Mouse (Mus musculus) MEL (cell line): ENCODE results near the gene Afap1l2. TPM values are rescaled to one million over a fixed set of nuclear protein-coding genes. Genes with fewer than 3 reads are reported as not detected.

ENCODE experiments used
- DNase-seq: peaks from one replicate; pipeline ENCODE4 v3.0.0; 2011; ENCODE audit warnings: low read depth, low spot score
- H3K27ac ChIP-seq: 2 replicates; pipeline ENCODE4 v1.5.1; 2012; ENCODE audit warnings: low read depth, mild to moderate bottlenecking, control low read depth, low read length, moderate library complexity; ENCODE audit not compliant: control insufficient read depth
- H3K27me3 ChIP-seq, 2 experiments: fragments of 150-350 bp in 1 of 2; sonication (generic) in 1 of 2; 2 replicates each; pipeline ENCODE4 v1.6.1; 2012; ENCODE audit warnings: low read length in 2 of 2, mild to moderate bottlenecking in 2 of 2, improper control_type of control experiment in 1 of 2, moderate library complexity in 1 of 2; ENCODE audit not compliant: insufficient read depth in 2 of 2, control insufficient read depth in 1 of 2
- H3K36me3 ChIP-seq, 2 experiments: 2 replicates each; pipeline ENCODE4 v1.6.1; 2012 to 2014; ENCODE audit warnings: low read length in 2 of 2, improper control_type of control experiment in 1 of 2, inconsistent platforms in 1 of 2, mild to moderate bottlenecking in 1 of 2; ENCODE audit not compliant: insufficient read depth in 2 of 2, control insufficient read depth in 1 of 2
- H3K4me1 ChIP-seq, 2 experiments: fragments of 150-350 bp in 1 of 2; sonication (generic) in 1 of 2; 2 replicates each; pipeline ENCODE4 v1.6.1; 2012; ENCODE audit warnings: low read length in 2 of 2, improper control_type of control experiment in 1 of 2, mild to moderate bottlenecking in 1 of 2; ENCODE audit not compliant: insufficient read depth in 2 of 2, control insufficient read depth in 1 of 2
- H3K4me3 ChIP-seq, 2 experiments: fragments of 150-350 bp in 1 of 2; sonication (generic) in 1 of 2; 2 replicates each; pipeline ENCODE4 v1.5.1; 2012; ENCODE audit warnings: low read depth in 2 of 2, low read length in 2 of 2, mild to moderate bottlenecking in 2 of 2, moderate library complexity in 2 of 2, control low read depth in 1 of 2, improper control_type of control experiment in 1 of 2; ENCODE audit not compliant: control insufficient read depth in 1 of 2, insufficient read depth in 1 of 2
- H3K79me2 ChIP-seq: 2 replicates; pipeline ENCODE4 v1.6.1; 2012; ENCODE audit warnings: mild to moderate bottlenecking, low read length, moderate library complexity; ENCODE audit not compliant: control insufficient read depth, poor library complexity, insufficient read depth
- H3K9ac ChIP-seq: 2 replicates; pipeline ENCODE4 v1.6.1; 2012; ENCODE audit warnings: low read depth, mild to moderate bottlenecking, control low read depth, low read length, moderate library complexity; ENCODE audit not compliant: control insufficient read depth, poor library complexity, severe bottlenecking
- H3K9me3 ChIP-seq: fragments of 150-350 bp; sonication (generic); replicated peaks from 2 replicates; pipeline ENCODE4 v1.6.1; 2012; ENCODE audit warnings: mild to moderate bottlenecking, low read length, improper control_type of control experiment, moderate library complexity; ENCODE audit not compliant: insufficient read depth
- CHD2 ChIP-seq: IDR thresholded peaks from 2 replicates; pipeline ENCODE4 v1.6.1; 2011; ENCODE audit warnings: low read length, improper control_type of control experiment
- E2F4 ChIP-seq: IDR thresholded peaks from 2 replicates; pipeline ENCODE4 v1.6.1; 2011; ENCODE audit warnings: low read depth, low read length, improper control_type of control experiment, borderline replicate concordance
- GATA1 ChIP-seq: IDR thresholded peaks from 2 replicates; pipeline ENCODE4 v1.6.1; 2011; ENCODE audit warnings: low read depth, low read length, improper control_type of control experiment
- MAX ChIP-seq: IDR thresholded peaks from 2 replicates; pipeline ENCODE4 v1.6.1; 2011; ENCODE audit warnings: low read length, improper control_type of control experiment
- MEF2A ChIP-seq: IDR thresholded peaks from 2 replicates; pipeline ENCODE4 v1.6.1; 2014; ENCODE audit warnings: low read depth, mild to moderate bottlenecking, inconsistent platforms, low read length, improper control_type of control experiment; ENCODE audit not compliant: poor library complexity, insufficient replicate concordance, severe bottlenecking; ENCODE audit errors: extremely low read depth
- MYB ChIP-seq: IDR thresholded peaks from 2 replicates; pipeline ENCODE4 v1.6.1; 2011; ENCODE audit warnings: mild to moderate bottlenecking, low read depth, low read length, improper control_type of control experiment
- MYC ChIP-seq: IDR thresholded peaks from 2 replicates; pipeline ENCODE4 v1.6.1; 2011; ENCODE audit warnings: low read depth, mild to moderate bottlenecking, low read length, improper control_type of control experiment, moderate library complexity
- POLR2AphosphoS2 ChIP-seq: IDR thresholded peaks from 2 replicates; pipeline ENCODE4 v1.6.1; 2011; ENCODE audit warnings: low read length, improper control_type of control experiment
- RAD21 ChIP-seq: IDR thresholded peaks from 2 replicates; pipeline ENCODE4 v1.6.1; 2011; ENCODE audit warnings: mild to moderate bottlenecking, low read depth, low read length, improper control_type of control experiment
- RCOR1 ChIP-seq: IDR thresholded peaks from 2 replicates; pipeline ENCODE4 v1.6.1; 2012; ENCODE audit warnings: low read depth, mild to moderate bottlenecking, inconsistent platforms, low read length, improper control_type of control experiment
- SIN3A ChIP-seq: IDR thresholded peaks from 2 replicates; pipeline ENCODE4 v1.6.1; 2012; ENCODE audit warnings: low read length, improper control_type of control experiment, inconsistent platforms
- SMC3 ChIP-seq: IDR thresholded peaks from 2 replicates; pipeline ENCODE4 v1.6.1; 2011; ENCODE audit warnings: low read depth, low read length, improper control_type of control experiment
- TAL1 ChIP-seq: IDR thresholded peaks from 2 replicates; pipeline ENCODE4 v1.6.1; 2012; ENCODE audit warnings: mild to moderate bottlenecking, inconsistent platforms, low read length, moderate library complexity, mixed read lengths
- TBP ChIP-seq: IDR thresholded peaks from 2 replicates; pipeline ENCODE4 v1.8.0; 2011; ENCODE audit warnings: low read depth, low read length, improper control_type of control experiment
- UBTF ChIP-seq: IDR thresholded peaks from 2 replicates; pipeline ENCODE4 v1.6.1; 2012; ENCODE audit warnings: low read depth, mild to moderate bottlenecking, inconsistent platforms, low read length, improper control_type of control experiment, moderate library complexity, borderline replicate concordance; ENCODE audit not compliant: insufficient read depth
- USF1 ChIP-seq: IDR thresholded peaks from 2 replicates; pipeline ENCODE4 v1.6.1; 2014; ENCODE audit warnings: low read depth, mild to moderate bottlenecking, inconsistent platforms, low read length, improper control_type of control experiment, moderate library complexity
- USF2 ChIP-seq, 2 experiments: IDR thresholded peaks; 2 replicates each; pipeline ENCODE4 v1.6.1; 2011 to 2012; ENCODE audit warnings: improper control_type of control experiment in 2 of 2, low read length in 2 of 2, borderline replicate concordance in 1 of 2, inconsistent platforms in 1 of 2, low read depth in 1 of 2, mild to moderate bottlenecking in 1 of 2; ENCODE audit not compliant: insufficient read depth in 1 of 2
- ZC3H11A ChIP-seq: IDR thresholded peaks from 2 replicates; pipeline ENCODE4 v1.6.1; 2012; ENCODE audit warnings: low read depth, mild to moderate bottlenecking, inconsistent platforms, low read length, improper control_type of control experiment
- ZKSCAN1 ChIP-seq: IDR thresholded peaks from 2 replicates; pipeline ENCODE4 v1.6.1; 2012; ENCODE audit warnings: low read depth, mild to moderate bottlenecking, inconsistent platforms, low read length, improper control_type of control experiment, moderate library complexity
- ZNF384 ChIP-seq: IDR thresholded peaks from 2 replicates; pipeline ENCODE4 v1.6.1; 2012; ENCODE audit warnings: low read depth, mild to moderate bottlenecking, inconsistent platforms, low read length, improper control_type of control experiment
- polyA plus RNA-seq, 2 experiments: library from polyadenylated mRNA; stranded (reverse) in 1 of 2; unstranded in 1 of 2; fragments of >175 nt in 1 of 2; fragments of >200 nt in 1 of 2; gene quantifications; 2 replicates each; pipeline versions ENCODE4 v1.2.1 to v1.2.4; 2012; ENCODE audit warnings: low replicate concordance in 2 of 2, low read depth in 1 of 2; ENCODE audit not compliant: insufficient read length in 2 of 2, insufficient read depth in 1 of 2, missing spikeins in 1 of 2
- total RNA-seq: library from RNA; depleted of rRNA; stranded (reverse); fragments of 300-350 nt; gene quantifications from 2 replicates; pipeline ENCODE4 v1.2.3, GENCODE M21; 2012

Gene Afap1l2
- total and polyA plus RNA-seq, 3 experiments = not detected

GRCm38 (mm10) chr19:56942216-56942615 lies 65.8 kb downstream of the Afap1l2 start:
- no peaks in the 10 kb centered on the region for H3K27me3 ChIP-seq
- no peak for TF ChIP-seq UBTF
- no peak for TF ChIP-seq MYB
- TF ChIP-seq RCOR1 = no peak
- TF ChIP-seq SMC3 = no peak
- TF ChIP-seq ZNF384 = no peak
- TF ChIP-seq TAL1 = no peak
- TF ChIP-seq ZC3H11A = no peak
- no peak for TF ChIP-seq CHD2
- TF ChIP-seq USF1 = no peak
- no peak for TF ChIP-seq USF2 (IDR thresholded peaks at IDR 0.05; ENCODE audit: borderline replicate concordance in 1 of 2, insufficient read depth in 1 of 2, low read depth in 1 of 2, low read length in 2 of 2)
- TF ChIP-seq GATA1 = no peak
- no peak for TF ChIP-seq TBP
- no peak for TF ChIP-seq MEF2A
- DNase-seq = no peak

GRCm38 (mm10) chr19:56940507-56940906 lies 67.5 kb downstream of the Afap1l2 start:
- no peak for DNase-seq
- TF ChIP-seq MEF2A (no peak), CHD2 (no peak), SIN3A (no peak), MYC (no peak), MAX (no peak), ZKSCAN1 (no peak), SMC3 (no peak), RAD21 (no peak), ZC3H11A (no peak), E2F4 (no peak), POLR2AphosphoS2 (no peak)
- Histone ChIP-seq H3K36me3 (no peaks in the 10 kb centered on the region), H3K27me3 (no peaks in the 10 kb centered on the region), H3K9me3 (no peaks in the 10 kb centered on the region), H3K4me1 (no peaks in the 10 kb centered on the region), H3K4me3 (no peak overlapping the region), H3K9ac (no peak overlapping the region), H3K79me2 (no peaks in the 10 kb centered on the region), H3K27ac (no peak overlapping the region)

More at GRCm38 (mm10) chr19:56942216-56942615, 65.8 kb downstream of the Afap1l2 start:
- H3K9ac ChIP-seq = no peak overlapping the region
- H3K27ac ChIP-seq = no peak overlapping the region
- H3K4me1 ChIP-seq = no peaks in the 10 kb centered on the region
- no peaks in the 10 kb centered on the region for H3K9me3 ChIP-seq
- H3K79me2 ChIP-seq = no peaks in the 10 kb centered on the region
- no peaks in the 10 kb centered on the region for H3K36me3 ChIP-seq
- no peak overlapping the region for H3K4me3 ChIP-seq
